Mouse (Mus musculus) cerebellum, adult 2 months (tissue): ENCODE data around the gene Acvr2b.

ENCODE experiments used
- CTCF ChIP-seq: fragments of 200-500 bp; IDR thresholded peaks from 2 replicates; pipeline ENCODE4 v1.5.1; 2011; ENCODE audit warnings: low read depth, mild to moderate bottlenecking, control low read depth, low read length, moderate library complexity, borderline replicate concordance; ENCODE audit not compliant: insufficient read depth
- POLR2A ChIP-seq: fragments of 200-500 bp; IDR thresholded peaks from 2 replicates; pipeline ENCODE4 v1.6.1; 2011; ENCODE audit warnings: low read length, control low read depth, borderline replicate concordance; ENCODE audit not compliant: insufficient read depth

DNA sequence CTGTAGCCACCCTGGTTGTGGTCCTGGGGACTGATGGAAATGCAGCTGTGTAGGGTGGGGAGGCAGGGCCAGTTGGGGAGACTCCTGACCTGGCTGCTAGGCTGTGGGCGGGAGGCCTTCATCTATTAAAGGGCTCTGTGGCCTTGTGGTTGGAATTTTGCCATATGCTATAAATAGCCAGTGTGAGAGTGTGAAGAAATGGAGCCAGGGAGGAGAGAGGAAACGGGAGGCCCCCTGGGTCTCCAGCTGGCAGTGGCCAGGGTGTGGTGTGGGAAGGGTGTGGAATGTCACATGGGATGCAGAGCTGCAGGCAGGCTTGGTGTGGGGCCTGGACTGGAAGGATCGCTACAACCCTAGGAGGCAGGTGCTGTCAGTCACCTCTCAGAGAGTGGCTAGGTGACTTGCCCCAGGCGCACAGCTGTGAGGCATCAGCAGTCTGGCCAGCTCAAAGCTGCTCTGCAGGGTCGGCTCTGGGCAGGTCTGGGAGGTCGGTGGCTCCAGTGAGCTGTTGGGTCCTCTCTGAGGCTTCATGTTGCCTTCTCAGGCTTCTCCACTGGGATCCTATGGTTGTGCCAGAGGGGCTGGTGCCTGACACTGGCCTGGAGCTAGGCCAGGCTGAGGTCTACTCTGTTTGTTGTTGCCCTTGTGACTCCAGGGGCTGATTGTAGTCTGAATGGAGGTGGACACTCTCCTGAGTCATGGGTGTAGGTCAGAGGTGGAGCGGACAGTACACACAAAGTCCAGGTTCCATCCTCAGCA, 23.5 kb downstream of the Acvr2b start:
- no peak for TF ChIP-seq CTCF
- TF ChIP-seq POLR2A = no peak
